Mouse (Mus musculus) heart, postnatal 14 days (tissue): ENCODE measurements around the gene Ankub1. TPM values are rescaled to one million over a fixed set of nuclear protein-coding genes. Genes with fewer than 3 reads are reported as not detected.

Source experiments
- DNase-seq, 2 experiments: peaks; one replicate each; pipeline ENCODE4 v3.0.0; 2021 to 2022
- intact Hi-C: fragments of 180-260 bp; cut with DNase I; formaldehyde crosslinking; loops from one replicate; pipeline ENCODE4 v1.15.1; 2025
- microRNA-seq, 2 experiments: library from miRNA; unstranded; fragments of <30 nt; microRNA quantifications; one replicate each; pipeline ENCODE4 v1.2.0; 2021 to 2022
- total RNA-seq, 2 experiments: library from RNA; stranded (reverse); gene quantifications; 2 replicates each; pipeline ENCODE4 v1.2.3; 2021

The Ankub1 gene
- total RNA-seq, 2 experiments from 2014 or later: not detected

GRCm38 (mm10) chr3:57651231-57651864 is 41.3 kb downstream of the Ankub1 start, which contains the start of gene Commd2:
TSS of gene Commd2 (minus strand) at chr3:57651715.
- intact Hi-C loops: no loop called here
- peak; percentile 91 to 93 for DNase-seq

- DNase-seq: no peak
- intact Hi-C loops: no loop called here
These were observed 49.4 kb downstream of the Ankub1 start for GRCm38 (mm10) chr3:57643191-57643590.

- DNase-seq: no peak
- intact Hi-C loops: no loop called here
These were observed 55.0 kb downstream of the Ankub1 start for GRCm38 (mm10) chr3:57637596-57637995.

DNA sequence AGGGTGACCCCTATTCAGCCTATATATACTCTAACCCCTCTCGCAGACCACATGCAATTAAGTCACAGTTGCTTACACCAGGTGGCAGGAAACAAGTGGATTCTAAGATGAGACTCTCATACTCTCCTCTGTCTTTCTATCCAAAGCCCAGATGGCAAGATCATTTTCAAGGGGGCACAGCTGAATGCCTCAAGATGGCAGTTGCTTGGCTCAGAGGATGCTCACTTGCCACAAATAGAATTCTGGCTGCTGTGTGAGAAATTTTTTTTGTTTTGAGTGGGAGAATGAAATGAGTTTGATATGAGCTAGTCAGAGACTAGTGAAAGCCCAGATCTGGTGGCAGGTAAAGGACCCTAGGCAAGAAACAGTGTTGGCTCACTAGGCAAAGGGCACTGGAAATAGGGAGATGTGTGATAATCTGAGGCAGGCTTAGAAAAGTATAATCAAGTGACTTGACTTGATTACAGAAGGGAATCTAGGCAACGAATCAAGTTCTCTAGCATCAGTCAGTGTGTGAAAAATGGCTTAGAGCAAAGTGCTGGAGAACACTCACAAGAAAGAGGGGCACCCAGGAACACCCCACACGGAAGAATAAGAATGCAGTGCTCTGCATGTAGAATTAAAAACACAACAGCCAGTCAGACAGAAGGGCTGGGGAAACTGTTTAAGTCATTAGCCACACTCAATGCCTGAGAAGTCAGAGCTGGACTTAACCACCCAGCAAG is 57.7 kb downstream of the Ankub1 start:
- DNase-seq: no peak
- intact Hi-C loops: no loop called here

- no peak for DNase-seq
- intact Hi-C loops: loop anchor here (5.0 kb wide), 1 partner anchor 360 kb away; no protein-coding TSS in a partner anchor
These were observed 65.6 kb downstream of the Ankub1 start for GRCm38 (mm10) chr3:57626954-57627513.

DNA sequence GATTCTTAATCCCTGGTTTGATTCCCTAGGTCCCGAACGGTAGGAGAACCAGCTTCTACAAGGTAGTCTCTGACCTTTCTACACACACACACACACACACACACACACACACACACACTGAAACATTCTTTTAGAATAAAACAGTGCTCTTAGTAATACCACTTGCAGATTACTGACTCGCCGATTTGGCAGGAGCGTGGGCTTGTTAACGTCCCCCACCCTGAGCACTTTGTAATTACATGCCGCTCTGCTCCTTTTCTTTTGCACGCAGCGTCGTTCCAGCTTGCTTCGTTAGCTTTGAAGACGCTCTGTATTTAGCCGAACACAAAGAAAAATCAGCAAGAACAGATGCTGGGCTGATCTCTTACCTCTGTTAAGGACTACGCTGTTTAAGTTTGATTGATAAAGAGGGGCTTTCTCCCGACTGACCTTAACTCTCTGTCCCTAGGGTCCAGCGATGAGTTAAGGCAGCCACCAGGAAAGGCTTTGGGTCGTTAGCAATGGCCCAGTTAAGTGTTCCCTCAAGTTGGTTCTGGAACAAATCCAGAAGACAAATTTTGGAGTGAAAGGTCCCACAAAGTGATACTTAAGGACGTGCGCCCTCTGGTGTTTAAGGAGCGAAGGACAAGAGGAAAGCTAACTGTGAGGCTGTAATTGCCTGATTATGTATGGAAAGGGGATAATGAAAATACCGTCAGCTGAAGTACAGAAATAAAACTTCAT is 67.2 kb downstream of the Ankub1 start:
- intact Hi-C loops: loop anchor here (2.0 to 5.0 kb wide), 2 partner anchors 157 to 358 kb away; no protein-coding TSS in a partner anchor
- peak; percentile 68 to 85 for DNase-seq

DNA sequence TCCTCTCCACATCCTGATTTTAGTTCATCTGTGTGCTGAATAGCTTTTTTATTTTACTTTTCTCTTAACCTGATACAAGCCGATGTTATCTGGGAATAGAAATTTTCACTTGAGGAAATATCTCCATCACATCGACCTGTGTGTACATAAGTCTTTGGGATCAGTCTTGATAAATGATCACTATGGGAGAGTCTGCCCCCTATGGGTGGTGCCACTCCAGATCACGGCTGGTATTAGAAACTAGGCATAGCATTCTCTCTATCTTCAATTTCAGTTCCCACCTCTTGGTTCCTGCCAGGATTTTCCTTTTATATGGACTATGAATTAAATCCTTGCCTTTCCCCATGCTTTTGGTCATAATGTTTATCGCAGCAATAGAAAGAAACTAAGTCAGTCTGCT is 72.9 kb downstream of the Ankub1 start:
- peak in 1 of 2 experiments; percentile 26 for DNase-seq
- intact Hi-C loops: no loop called here

DNA sequence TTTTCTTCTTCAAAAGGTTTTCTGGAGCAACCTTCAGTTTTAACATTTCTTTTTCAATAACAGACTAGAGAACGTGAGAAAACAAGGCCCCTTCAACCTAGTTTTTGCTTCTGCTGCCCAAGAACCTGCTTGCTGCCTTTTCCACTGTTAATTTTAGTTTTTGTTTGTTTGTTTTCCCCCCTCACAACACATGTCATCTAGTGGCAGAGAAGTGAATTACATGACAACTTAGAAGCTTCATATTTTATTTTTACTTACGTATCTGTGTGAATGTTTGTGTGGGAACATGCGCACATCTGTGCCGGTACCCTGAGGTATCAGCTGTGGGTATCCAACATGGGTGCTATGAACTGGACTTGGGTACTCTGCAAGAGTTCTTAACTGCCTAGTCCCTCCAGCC is 76.9 kb downstream of the Ankub1 start:
- intact Hi-C loops: loop anchor here (2.0 kb wide), 1 partner anchor 145 kb away; no protein-coding TSS in a partner anchor
- no peak for DNase-seq

- intact Hi-C loops: loop anchor here (5.0 kb wide), 1 partner anchor 35 kb away; the partner anchor contains the start of gene Wwtr1
These were observed 80.1 kb downstream of the Ankub1 start for GRCm38 (mm10) chr3:57612430-57612997.

DNA sequence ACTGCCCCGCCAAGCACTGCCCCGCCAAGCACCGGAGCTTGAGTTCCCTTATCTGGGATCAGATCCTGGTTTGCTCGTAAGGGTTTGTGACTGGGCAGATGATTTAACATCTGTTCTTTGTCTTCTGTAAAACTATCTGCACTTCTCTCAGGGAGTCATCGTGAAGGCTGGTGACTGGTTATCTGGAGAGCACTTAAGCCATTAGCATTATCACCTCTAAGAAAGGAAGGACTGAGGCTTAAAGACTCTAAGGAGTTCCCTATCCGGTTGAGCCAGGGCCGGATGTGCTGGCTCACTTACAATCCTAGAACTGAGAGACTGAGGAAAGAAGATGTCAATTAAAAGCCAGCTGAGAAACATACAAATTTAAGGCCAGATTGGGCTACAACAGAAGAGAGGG is 80.8 kb downstream of the Ankub1 start:
- no peak for DNase-seq
- intact Hi-C loops: loop anchor here (5.0 kb wide), 1 partner anchor 34 kb away; the partner anchor contains the start of gene Wwtr1

More at GRCm38 (mm10) chr3:57612430-57612997, 80.1 kb downstream of the Ankub1 start:
- DNase-seq: no peak

Small RNA genes within 50 kb of the gene (microRNA-seq; reads per million reads assigned to microRNA genes)
- 0 reads per million in 2 experiments for gene Mir6377

Other genes starting within 250 kb of the Ankub1 start
- gene Wwtr1, start 116.9 kb downstream of the Ankub1 start, total RNA-seq: 10 to 100 TPM; 65.6 to 75.2 TPM
- 10 to 100 TPM; 13.9 to 14.2 TPM for gene Commd2, start 41.1 kb downstream of the Ankub1 start, total RNA-seq
- 10 to 100 TPM; 52.2 to 55.5 TPM for gene Rnf13, start 43.3 kb upstream of the Ankub1 start, total RNA-seq
- gene Pfn2, start 155.3 kb upstream of the Ankub1 start, total RNA-seq: 10 to 100 TPM; 31.8 to 33.0 TPM